Mouse (Mus musculus) limb, embryonic 11.5 days (tissue): ENCODE measurements around the gene Lrp4. TPM values are rescaled to one million over a fixed set of nuclear protein-coding genes. Genes with fewer than 3 reads are reported as not detected.
A peak's percentile ranks its signal among the peaks of the same experiment; 100 is the strongest.

Experiments
- ATAC-seq: fragments of 200-750 bp; cut with Nextera tagmentation; 2 replicates; pipeline ENCODE4 v1.8.0; 2017; ENCODE audit warnings: low read depth; ENCODE audit not compliant: insufficient number of reproducible peaks, low FRiP score, low TSS enrichment
- DNase-seq: peaks from one replicate; pipeline ENCODE4 v3.0.0-alpha.2; 2015; ENCODE audit warnings: low spot score
- H3K27ac ChIP-seq: fragments of 300-500 bp; sonication (generic); replicated peaks from 2 replicates; pipeline ENCODE4 v1.5.1; 2014; ENCODE audit warnings: low read depth, mild to moderate bottlenecking, low read length
- H3K27me3 ChIP-seq: fragments of 300-500 bp; sonication (generic); 2 replicates; pipeline ENCODE4 v1.6.1; 2014; ENCODE audit warnings: mild to moderate bottlenecking, low read length, mixed read lengths; ENCODE audit not compliant: control insufficient read depth, insufficient read depth
- H3K36me3 ChIP-seq: fragments of 300-500 bp; sonication (generic); 2 replicates; pipeline ENCODE4 v1.6.1; 2014; ENCODE audit warnings: mild to moderate bottlenecking, low read length, moderate library complexity, mixed read lengths; ENCODE audit not compliant: control insufficient read depth, insufficient read depth
- H3K4me1 ChIP-seq: fragments of 300-500 bp; sonication (generic); 2 replicates; pipeline ENCODE4 v1.6.1; 2014; ENCODE audit warnings: low read length, mixed read lengths; ENCODE audit not compliant: control insufficient read depth, insufficient read depth
- H3K4me2 ChIP-seq: fragments of 300-500 bp; sonication (generic); 2 replicates; pipeline ENCODE4 v1.6.1; 2014; ENCODE audit warnings: low read depth, mild to moderate bottlenecking, moderate library complexity; ENCODE audit not compliant: severe bottlenecking
- H3K4me3 ChIP-seq: fragments of 300-500 bp; sonication (generic); 2 replicates; pipeline ENCODE4 v1.5.1; 2014; ENCODE audit warnings: low read depth, low read length
- H3K9ac ChIP-seq: fragments of 300-500 bp; sonication (generic); 2 replicates; pipeline ENCODE4 v1.6.1; 2014; ENCODE audit warnings: mild to moderate bottlenecking, low read length
- H3K9me3 ChIP-seq: fragments of 300-500 bp; sonication (generic); 2 replicates; pipeline ENCODE4 v1.6.1; 2016; ENCODE audit warnings: low read length; ENCODE audit not compliant: control insufficient read depth
- WGBS: fragments of 180-500 bp; shearing (Covaris S2); extraction: QIAGEN DNeasy Blood & Tissue Kit; methylation state at CpG from one replicate; pipeline ENCODE4 v1.1.7; 2014; 5-methylcytosine and 5-hydroxymethylcytosine counted together
- polyA plus RNA-seq: library from polyadenylated mRNA; unstranded; fragments of >200 nt; fragmentation: Nextera tagmentation; extraction: Ambion mirVana; gene quantifications from 2 replicates; pipeline ENCODE4 v1.2.1, GENCODE M21; 2014

The Lrp4 gene
- polyA plus RNA-seq, 1 experiment from 2014 or later: 5.4 TPM

DNA sequence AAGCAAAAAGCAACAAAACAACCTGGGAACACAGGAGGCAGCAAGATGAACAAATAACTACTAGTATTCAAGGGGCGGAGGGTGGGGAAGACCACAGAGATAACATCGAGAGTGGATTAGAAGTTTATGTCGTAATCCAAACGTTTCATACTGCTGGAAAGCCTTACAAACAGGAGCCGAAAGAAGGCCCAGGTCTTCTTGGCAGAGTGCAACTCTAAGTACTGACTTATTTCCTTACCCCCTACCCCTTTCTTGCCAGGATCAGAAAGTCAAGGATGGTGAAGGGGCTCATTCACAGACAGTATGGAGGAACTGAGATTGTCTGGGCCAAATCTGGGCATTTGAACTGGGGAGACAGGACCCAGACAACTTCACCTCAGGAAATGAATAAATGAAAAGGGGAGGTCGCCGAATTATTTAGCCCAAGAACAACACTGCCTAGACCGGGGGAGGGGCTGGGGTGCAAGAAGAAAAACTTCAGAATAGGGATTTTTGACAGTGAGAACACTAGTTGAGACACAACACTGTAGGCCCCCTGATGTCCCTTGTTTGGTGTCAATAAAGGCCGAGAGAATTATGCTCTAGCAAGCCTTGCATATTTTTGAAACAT lies 715 bp upstream of the Lrp4 start:
- Histone ChIP-seq H3K27me3 (no peaks in the 10 kb centered on the region), H3K4me3 (peak overlapping the region; percentile 89; the same call in 1 of the 2 replicates), H3K4me1 (peaks cover 5% of the 10 kb centered on the region), H3K4me2 (peak overlapping the region; percentile 73), H3K36me3 (no peaks in the 10 kb centered on the region), H3K9me3 (no peaks in the 10 kb centered on the region), H3K9ac (peak overlapping the region; percentile 85), H3K27ac (peak overlapping the region; percentile 83; the same call in 1 of the 2 replicates)
- DNase-seq (no peak), ATAC-seq (no peak)
- 51% methylated on average over 9 of the region's 9 CpGs for WGBS

DNA sequence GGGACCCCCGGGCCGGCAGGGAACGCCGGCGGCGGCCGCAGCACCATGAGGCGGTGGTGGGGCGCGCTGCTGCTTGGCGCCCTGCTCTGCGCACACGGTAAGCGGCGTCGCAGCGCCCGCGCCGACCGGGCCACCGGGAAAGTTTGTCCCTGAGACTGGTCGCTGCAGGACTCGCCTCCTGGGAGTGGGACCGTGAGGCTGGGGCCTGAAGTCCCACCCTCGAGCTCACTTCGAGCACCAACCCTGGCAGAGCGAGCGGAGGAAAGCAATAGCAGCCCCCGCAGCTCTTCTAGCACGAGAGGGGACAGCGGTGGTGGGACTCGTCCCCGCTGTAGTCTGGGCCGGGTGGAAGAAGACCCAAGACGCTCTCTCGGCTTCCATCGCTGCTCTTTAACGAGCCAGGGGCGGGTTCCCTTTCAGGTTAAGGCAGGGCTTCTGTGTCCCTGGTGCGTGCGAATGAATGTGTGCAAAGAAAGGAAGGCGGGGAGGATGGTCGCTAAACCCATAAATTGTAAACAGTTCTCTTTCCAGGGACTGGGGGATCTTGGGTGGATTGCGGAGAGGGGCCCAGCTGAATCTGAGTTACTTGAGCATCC lies 443 bp downstream of the Lrp4 start:
- DNase-seq (peak; percentile 74), ATAC-seq (peak; percentile 41)
- H3K36me3 ChIP-seq: no peaks in the 10 kb centered on the region
- under 1% methylated on average over 45 of the region's 45 CpGs for WGBS
- peak overlapping the region; percentile 89 for H3K4me3 ChIP-seq
- H3K4me2 ChIP-seq: peak overlapping the region; percentile 73
- no peaks in the 10 kb centered on the region for H3K27me3 ChIP-seq
- no peaks in the 10 kb centered on the region for H3K9me3 ChIP-seq
- H3K27ac ChIP-seq: peak overlapping the region; percentile 83
- peaks cover 17% of the 10 kb centered on the region for H3K4me1 ChIP-seq
- H3K9ac ChIP-seq: peak overlapping the region; percentile 85

GRCm38 (mm10) chr2:91458252-91458672 lies 951 bp downstream of the Lrp4 start:
- no peaks in the 10 kb centered on the region for H3K36me3 ChIP-seq
- DNase-seq (peak; percentile 79), ATAC-seq (peak; percentile 8; the same call in 1 of the 2 replicates)
- peak overlapping the region; percentile 83 for H3K27ac ChIP-seq
- H3K4me2 ChIP-seq: peak overlapping the region; percentile 73
- H3K4me3 ChIP-seq: peak overlapping the region; percentile 89
- no peaks in the 10 kb centered on the region for H3K9me3 ChIP-seq
- H3K4me1 ChIP-seq: peaks cover 21% of the 10 kb centered on the region
- no peaks in the 10 kb centered on the region for H3K27me3 ChIP-seq
- WGBS: 0% methylated on average over 21 of the region's 21 CpGs
- H3K9ac ChIP-seq: peak overlapping the region; percentile 85

- DNase-seq (peak; percentile 72), ATAC-seq (peak; percentile 24; the same call in 1 of the 2 replicates)
- Histone ChIP-seq H3K4me2 (peak overlapping the region; percentile 73), H3K4me1 (peaks cover 21% of the 10 kb centered on the region), H3K27me3 (no peaks in the 10 kb centered on the region), H3K27ac (peak overlapping the region; percentile 83), H3K4me3 (peak overlapping the region; percentile 89), H3K9ac (peak overlapping the region; percentile 85), H3K36me3 (no peaks in the 10 kb centered on the region), H3K9me3 (no peaks in the 10 kb centered on the region)
- WGBS: under 1% methylated on average over 32 of the region's 32 CpGs
Observed at GRCm38 (mm10) chr2:91458673-91459391, 1.5 kb downstream of the Lrp4 start.

- no peak overlapping the region for H3K4me3 ChIP-seq
- 91% methylated on average over 6 of the region's 6 CpGs for WGBS
- DNase-seq (peak; percentile 34), ATAC-seq (no peak)
- H3K27me3 ChIP-seq: no peaks in the 10 kb centered on the region
- no peak overlapping the region for H3K9ac ChIP-seq
- no peaks in the 10 kb centered on the region for H3K36me3 ChIP-seq
- H3K4me1 ChIP-seq: peaks cover 21% of the 10 kb centered on the region
- H3K4me2 ChIP-seq: peak overlapping the region; percentile 73; the same call in 1 of the 2 replicates
- H3K27ac ChIP-seq: no peak overlapping the region
- no peaks in the 10 kb centered on the region for H3K9me3 ChIP-seq
Observed at GRCm38 (mm10) chr2:91460076-91460475, 2.8 kb downstream of the Lrp4 start.

GRCm38 (mm10) chr2:91460771-91461170 lies 3.5 kb downstream of the Lrp4 start:
- no peaks in the 10 kb centered on the region for H3K36me3 ChIP-seq
- peaks cover 21% of the 10 kb centered on the region for H3K4me1 ChIP-seq
- WGBS: 64% methylated on average over 7 of the region's 7 CpGs
- H3K27ac ChIP-seq: no peak overlapping the region
- ATAC-seq: no peak
- H3K9me3 ChIP-seq: no peaks in the 10 kb centered on the region
- DNase-seq: no peak
- no peak overlapping the region for H3K9ac ChIP-seq
- no peak overlapping the region for H3K4me2 ChIP-seq
- no peaks in the 10 kb centered on the region for H3K27me3 ChIP-seq
- H3K4me3 ChIP-seq: no peak overlapping the region

DNA sequence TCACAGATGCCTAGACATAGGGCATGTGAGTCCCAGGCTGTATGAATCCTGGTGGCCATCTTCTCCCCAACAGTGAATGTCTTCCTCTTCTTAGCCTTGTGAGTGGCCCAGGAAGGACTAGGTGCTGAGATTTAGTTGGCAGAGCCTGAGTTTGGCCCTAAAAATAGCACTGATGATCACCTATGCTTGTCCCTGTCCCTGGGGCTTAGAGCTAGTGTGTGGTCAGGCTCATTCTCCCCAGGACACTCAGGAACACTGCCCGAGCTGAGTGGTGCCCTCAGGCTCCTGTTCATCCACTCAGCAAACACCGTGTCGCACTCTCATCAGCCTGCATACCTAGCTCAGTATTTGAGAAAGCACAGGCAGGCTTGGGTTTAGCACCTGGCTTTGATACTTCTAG lies 4.0 kb downstream of the Lrp4 start:
- no peak overlapping the region for H3K4me3 ChIP-seq

GRCm38 (mm10) chr2:91462196-91462595 lies 4.9 kb downstream of the Lrp4 start:
- H3K4me3 ChIP-seq: no peak overlapping the region
- no peak for ATAC-seq
- H3K9ac ChIP-seq: peak overlapping the region; percentile 52; the same call in 1 of the 2 replicates
- H3K36me3 ChIP-seq: no peaks in the 10 kb centered on the region
- H3K4me1 ChIP-seq: peaks cover 24% of the 10 kb centered on the region
- H3K27me3 ChIP-seq: no peaks in the 10 kb centered on the region
- no peak overlapping the region for H3K27ac ChIP-seq
- no peaks in the 10 kb centered on the region for H3K9me3 ChIP-seq
- WGBS: 2% methylated on average over 2 of the region's 2 CpGs
- peak; percentile 56 for DNase-seq
- peak overlapping the region; percentile 29 for H3K4me2 ChIP-seq

More for the DNA sequence above, 4.0 kb downstream of the Lrp4 start:
- no peaks in the 10 kb centered on the region for H3K27me3 ChIP-seq
- DNase-seq (peak; percentile 23), ATAC-seq (no peak)
- peaks cover 21% of the 10 kb centered on the region for H3K4me1 ChIP-seq
- 43% methylated on average over 3 of the region's 3 CpGs for WGBS
- H3K27ac ChIP-seq: no peak overlapping the region
- no peaks in the 10 kb centered on the region for H3K36me3 ChIP-seq
- no peak overlapping the region for H3K9ac ChIP-seq
- H3K4me2 ChIP-seq: no peak overlapping the region
- H3K9me3 ChIP-seq: no peaks in the 10 kb centered on the region
